Mouse (Mus musculus): ENCODE data around the gene Gm45717. TPM values are rescaled to one million over a fixed set of nuclear protein-coding genes. Genes with fewer than 3 reads are reported as not detected.

Gene Gm45717
- polyA plus RNA-seq, 1 experiment from 2014 or later = not detected

DNA sequence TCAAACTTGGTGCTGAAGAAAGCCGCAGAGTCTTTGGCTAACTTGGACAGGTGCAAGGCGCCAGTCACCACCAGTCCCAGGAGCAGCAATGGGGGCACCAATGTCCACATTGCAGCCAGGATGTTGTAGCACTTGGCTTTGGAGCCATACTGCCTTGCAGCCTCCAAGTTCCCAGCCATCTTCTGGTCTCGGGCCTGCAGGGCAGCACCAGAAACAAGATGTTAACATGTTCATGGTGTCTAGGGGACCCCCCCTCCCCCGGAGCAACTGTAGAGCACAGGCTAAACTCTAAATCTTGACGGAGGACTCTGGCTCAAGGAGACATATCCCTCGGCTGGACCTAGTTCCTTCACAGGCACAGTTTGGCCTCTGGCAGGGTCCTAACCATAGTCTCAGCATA, 6.5 kb downstream of the Gm45717 start:
- Histone ChIP-seq H3K4me1 (replicated peaks) (peaks cover 25% of the 10 kb centered on the region), H3K27me3 (no peaks in the 10 kb centered on the region), H3K9me3 (no peaks in the 10 kb centered on the region), H3K4me2 (no peak overlapping the region), H3K36me3 (no peaks in the 10 kb centered on the region), H3K4me3 (no peak overlapping the region), H3K9ac (no peak overlapping the region), H3K27ac (replicated peaks) (no peak overlapping the region)
- ATAC-seq (ENCODE audit: low read depth) = no peak
- WGBS = 90% methylated on average over 6 of the region's 6 CpGs

GRCm38 (mm10) chr7:140948161-140948560, 7.6 kb downstream of the Gm45717 start:
- H3K27me3 ChIP-seq = no peaks in the 10 kb centered on the region
- H3K36me3 ChIP-seq = no peaks in the 10 kb centered on the region
- peaks cover 18% of the 10 kb centered on the region for H3K4me1 ChIP-seq (replicated peaks)
- WGBS = 94% methylated on average over 8 of the region's 8 CpGs
- H3K9ac ChIP-seq = no peak overlapping the region
- no peaks in the 10 kb centered on the region for H3K9me3 ChIP-seq
- no peak overlapping the region for H3K4me2 ChIP-seq
- no peak for ATAC-seq (ENCODE audit: low read depth)
- H3K27ac ChIP-seq (replicated peaks) = no peak overlapping the region
- no peak overlapping the region for H3K4me3 ChIP-seq

DNA sequence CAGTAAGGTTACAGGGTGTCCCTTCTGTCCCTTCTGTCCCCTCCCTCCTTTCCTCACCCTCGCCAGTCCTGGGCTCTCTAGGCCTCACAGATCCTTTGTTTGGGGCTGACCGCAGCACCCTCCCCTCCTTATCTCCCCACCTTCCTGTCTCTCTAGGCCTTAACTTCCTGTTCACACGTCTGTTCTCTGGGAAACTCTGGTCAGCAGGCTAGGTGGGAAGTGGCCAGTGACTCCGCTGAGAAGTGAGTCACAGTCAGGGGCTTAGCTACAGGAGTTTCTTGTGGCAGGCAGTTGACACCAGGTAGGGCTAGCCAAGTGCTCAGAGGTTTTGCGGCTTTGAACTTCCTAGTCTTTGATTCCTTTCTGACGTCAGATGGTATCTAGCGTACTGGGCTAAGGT, 8.8 kb downstream of the Gm45717 start:
- H3K27me3 ChIP-seq = 0 out of 2 replicates have a peak, but pooled peaks cover 4% of the 10 kb centered on the region
- no peaks in the 10 kb centered on the region for H3K36me3 ChIP-seq
- no peak overlapping the region for H3K9ac ChIP-seq
- H3K27ac ChIP-seq (replicated peaks) = no peak overlapping the region
- ATAC-seq (ENCODE audit: low read depth) = no peak
- WGBS = 72% methylated on average over 7 of the region's 7 CpGs
- H3K9me3 ChIP-seq = no peaks in the 10 kb centered on the region
- no peak overlapping the region for H3K4me2 ChIP-seq
- no peak overlapping the region for H3K4me3 ChIP-seq
- H3K4me1 ChIP-seq (replicated peaks) = peaks cover 24% of the 10 kb centered on the region

- no peaks in the 10 kb centered on the region for H3K36me3 ChIP-seq
- no peak overlapping the region for H3K9ac ChIP-seq
- H3K4me2 ChIP-seq = no peak overlapping the region
- H3K4me3 ChIP-seq = no peak overlapping the region
- 0 out of 2 replicates have a peak, but pooled peaks cover 4% of the 10 kb centered on the region for H3K27me3 ChIP-seq
- ATAC-seq (ENCODE audit: low read depth) = no peak
- 94% methylated on average over 10 of the region's 10 CpGs for WGBS
- peaks cover 26% of the 10 kb centered on the region for H3K4me1 ChIP-seq (replicated peaks)
- H3K27ac ChIP-seq (replicated peaks) = no peak overlapping the region
- no peaks in the 10 kb centered on the region for H3K9me3 ChIP-seq
Measured at GRCm38 (mm10) chr7:140946311-140946710, 9.4 kb downstream of the Gm45717 start.

DNA sequence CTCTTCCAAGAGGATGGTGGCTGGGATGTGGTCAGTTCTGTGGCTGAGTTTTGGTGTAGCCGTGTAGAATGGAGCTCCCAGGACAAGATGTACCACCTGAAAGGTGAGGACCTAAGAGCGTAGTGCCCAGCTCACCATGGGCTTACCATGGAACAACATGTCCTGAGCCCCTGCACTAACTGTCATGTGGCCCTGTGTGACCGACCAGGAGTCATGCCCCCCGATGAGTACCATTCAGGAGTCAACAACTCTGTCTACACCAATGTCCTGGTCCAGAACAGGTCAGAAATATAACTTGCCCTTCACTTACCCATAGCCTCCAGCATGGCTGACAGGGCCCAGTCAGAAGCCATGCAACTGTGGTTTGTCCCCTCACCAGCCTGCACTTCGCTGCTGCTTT, 10.5 kb downstream of the Gm45717 start:
- Histone ChIP-seq H3K27ac (replicated peaks) (no peak overlapping the region), H3K4me3 (no peak overlapping the region), H3K4me1 (replicated peaks) (peaks cover 20% of the 10 kb centered on the region), H3K27me3 (0 out of 2 replicates have a peak, but pooled peaks cover 4% of the 10 kb centered on the region), H3K36me3 (no peaks in the 10 kb centered on the region), H3K4me2 (no peak overlapping the region), H3K9me3 (no peaks in the 10 kb centered on the region), H3K9ac (no peak overlapping the region)
- WGBS = 94% methylated on average over 5 of the region's 5 CpGs
- no peak for ATAC-seq (ENCODE audit: low read depth)

- Histone ChIP-seq H3K4me1 (replicated peaks) (peaks cover 28% of the 10 kb centered on the region), H3K9ac (no peak overlapping the region), H3K4me2 (no peak overlapping the region), H3K36me3 (no peaks in the 10 kb centered on the region), H3K4me3 (no peak overlapping the region), H3K9me3 (no peaks in the 10 kb centered on the region), H3K27ac (replicated peaks) (no peak overlapping the region), H3K27me3 (0 out of 2 replicates have a peak, but pooled peaks cover 4% of the 10 kb centered on the region)
- ATAC-seq (ENCODE audit: low read depth) = no peak
- WGBS = 89% methylated on average over 7 of the region's 7 CpGs
Measured at GRCm38 (mm10) chr7:140944236-140944635, 11.5 kb downstream of the Gm45717 start.

DNA sequence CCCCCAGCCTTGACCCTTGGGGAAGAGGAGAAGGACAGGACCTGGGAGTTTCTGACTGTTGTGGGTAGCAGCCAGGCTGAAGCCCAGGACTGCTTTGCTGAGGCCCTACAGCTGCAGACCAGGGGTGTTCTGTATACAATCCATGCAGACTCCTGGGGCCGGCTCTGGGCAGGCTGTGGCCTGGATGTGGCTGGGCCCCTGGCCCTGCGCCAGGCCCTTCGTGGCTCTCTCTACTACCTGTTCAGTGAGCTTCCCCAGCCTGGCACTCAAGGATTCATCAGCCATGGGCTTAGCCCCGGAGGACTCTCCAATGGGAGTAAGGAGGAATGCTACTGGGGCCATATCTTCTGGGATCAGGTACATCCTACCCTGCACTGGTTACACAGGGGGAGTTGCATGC, 12.4 kb downstream of the Gm45717 start:
- Histone ChIP-seq H3K4me2 (no peak overlapping the region), H3K27ac (replicated peaks) (no peak overlapping the region), H3K27me3 (0 out of 2 replicates have a peak, but pooled peaks cover 4% of the 10 kb centered on the region), H3K9ac (no peak overlapping the region), H3K4me1 (replicated peaks) (peaks cover 30% of the 10 kb centered on the region), H3K4me3 (no peak overlapping the region), H3K9me3 (no peaks in the 10 kb centered on the region), H3K36me3 (no peaks in the 10 kb centered on the region)
- 90% methylated on average over 4 of the region's 4 CpGs for WGBS
- no peak for ATAC-seq (ENCODE audit: low read depth)

GRCm38 (mm10) chr7:140942811-140943210, 12.9 kb downstream of the Gm45717 start:
- H3K9me3 ChIP-seq = no peaks in the 10 kb centered on the region
- H3K27ac ChIP-seq (replicated peaks) = no peak overlapping the region
- H3K27me3 ChIP-seq = 0 out of 2 replicates have a peak, but pooled peaks cover 4% of the 10 kb centered on the region
- ATAC-seq (ENCODE audit: low read depth) = no peak
- 92% methylated on average over 10 of the region's 10 CpGs for WGBS
- H3K4me3 ChIP-seq = no peak overlapping the region
- H3K9ac ChIP-seq = no peak overlapping the region
- H3K36me3 ChIP-seq = no peaks in the 10 kb centered on the region
- H3K4me1 ChIP-seq (replicated peaks) = peaks cover 30% of the 10 kb centered on the region
- peak overlapping the region; percentile 54; the same call in 1 of the 2 replicates for H3K4me2 ChIP-seq

- WGBS = 62% methylated on average over 9 of the region's 9 CpGs
- Histone ChIP-seq H3K4me2 (peak overlapping the region; percentile 54), H3K27me3 (0 out of 2 replicates have a peak, but pooled peaks cover 4% of the 10 kb centered on the region), H3K4me1 (replicated peaks) (peaks cover 30% of the 10 kb centered on the region), H3K9ac (peak overlapping the region; percentile 71), H3K9me3 (no peaks in the 10 kb centered on the region), H3K36me3 (no peaks in the 10 kb centered on the region), H3K4me3 (peak overlapping the region; percentile 40), H3K27ac (replicated peaks) (no peak overlapping the region; the same call in 1 of the 2 replicates)
- ATAC-seq (ENCODE audit: low read depth) = no peak
Measured at GRCm38 (mm10) chr7:140942341-140942740, 13.4 kb downstream of the Gm45717 start.

- Histone ChIP-seq H3K4me2 (peak within 1 kb of the TSS; percentile 54), H3K27me3 (0 out of 2 replicates have a peak, but pooled peaks cover 8% of the 10 kb centered on the region), H3K9me3 (no peaks in the 10 kb centered on the region), H3K27ac (replicated peaks) (peak within 1 kb of the TSS; percentile 67), H3K4me1 (replicated peaks) (peaks cover 30% of the 10 kb centered on the region), H3K36me3 (no peaks in the 10 kb centered on the region), H3K9ac (peak within 1 kb of the TSS; percentile 71), H3K4me3 (peak within 1 kb of the TSS; percentile 40)
- peak; percentile 80 for ATAC-seq (ENCODE audit: low read depth)
- WGBS = 4% methylated on average over 33 of the region's 33 CpGs
Measured at GRCm38 (mm10) chr7:140941222-140942051, 14.3 kb downstream of the Gm45717 start, which contains the start of gene Pgghg. TSS of gene Pgghg (plus strand) at chr7:140941391.

- H3K27me3 ChIP-seq = 0 out of 2 replicates have a peak, but pooled peaks cover 11% of the 10 kb centered on the region
- no peak overlapping the region for H3K4me3 ChIP-seq
- peak overlapping the region; percentile 24 for H3K4me2 ChIP-seq
- H3K4me1 ChIP-seq (replicated peaks) = peaks cover 30% of the 10 kb centered on the region
- 1% methylated on average over 8 of the region's 8 CpGs for WGBS
- H3K9ac ChIP-seq = peak overlapping the region; percentile 17; the same call in 1 of the 2 replicates
- ATAC-seq (ENCODE audit: low read depth) = peak; percentile 60
- peak overlapping the region; percentile 42 for H3K27ac ChIP-seq (replicated peaks)
- H3K36me3 ChIP-seq = no peaks in the 10 kb centered on the region
- H3K9me3 ChIP-seq = no peaks in the 10 kb centered on the region
Measured at GRCm38 (mm10) chr7:140939669-140940171, 16.0 kb downstream of the Gm45717 start.

- 28% methylated on average over 2 of the region's 2 CpGs for WGBS
Measured at GRCm38 (mm10) chr7:140938896-140939295, 16.8 kb downstream of the Gm45717 start.

More at GRCm38 (mm10) chr7:140938896-140939295, 16.8 kb downstream of the Gm45717 start:
- H3K27ac ChIP-seq (replicated peaks) = no peak overlapping the region
- H3K27me3 ChIP-seq = 0 out of 2 replicates have a peak, but pooled peaks cover 11% of the 10 kb centered on the region
- no peak overlapping the region for H3K4me3 ChIP-seq
- no peak for ATAC-seq (ENCODE audit: low read depth)
- H3K4me2 ChIP-seq = no peak overlapping the region
- no peaks in the 10 kb centered on the region for H3K9me3 ChIP-seq
- H3K9ac ChIP-seq = no peak overlapping the region
- peaks cover 30% of the 10 kb centered on the region for H3K4me1 ChIP-seq (replicated peaks)
- H3K36me3 ChIP-seq = no peaks in the 10 kb centered on the region

Data from neural tube, embryonic 13.5 days (tissue).